Mouse (Mus musculus) mammary gland, adult 2 months (tissue): ENCODE data around the gene Gm4847. TPM values are rescaled to one million over a fixed set of nuclear protein-coding genes. Genes with fewer than 3 reads are reported as not detected.

Experiments used
- polyA plus RNA-seq: library from polyadenylated mRNA; depleted of rRNA; stranded (reverse); fragments of >200 nt; gene quantifications from 2 replicates; pipeline ENCODE4 v1.2.3, GENCODE M21; 2012; ENCODE audit warnings: low replicate concordance; rRNA removed

Gene Gm4847
- polyA plus RNA-seq: not detected in 2 replicates

GRCm38 (mm10) chr1:166647593-166647992 is at the start of gene Gm4847:
Gene Gm4847 (minus strand): TSS chr1:166647693.

GRCm38 (mm10) chr1:166681745-166682144 is 34.3 kb upstream of the Gm4847 start, which contains the start of gene Fmo9:
Gene Fmo9 (minus strand): TSS chr1:166681845.

Other genes starting within 250 kb of the Gm4847 start
- gene Pogk, start 237.8 kb downstream of the Gm4847 start, polyA plus RNA-seq: 6.9 and 19.2 TPM in 2 replicates
- gene Gm4846, start 150.1 kb downstream of the Gm4847 start, polyA plus RNA-seq: not detected in 2 replicates
- gene Fmo9, start 34.2 kb upstream of the Gm4847 start, polyA plus RNA-seq: not detected in 2 replicates